Mouse (Mus musculus) left cerebral cortex, adult 2 months (tissue): ENCODE measurements around the gene Spta1. TPM values are rescaled to one million over a fixed set of nuclear protein-coding genes. Genes with fewer than 3 reads are reported as not detected.

Experiments used
- DNase-seq, 2 experiments: peaks; one replicate each; pipeline ENCODE4 v3.0.0; 2021 to 2022; ENCODE audit warnings: low spot score in 2 of 2, mixed read lengths in 1 of 2; ENCODE audit errors: extremely low spot score in 1 of 2
- H3K27ac ChIP-seq: fragments of 200-600 bp; 2 replicates; pipeline ENCODE4 v1.8.1; 2022
- H3K4me3 ChIP-seq: fragments of 200-600 bp; 2 replicates; pipeline ENCODE4 v1.8.1; 2022
- CTCF ChIP-seq: fragments of 200-600 bp; IDR thresholded peaks from 2 replicates; pipeline ENCODE4 v1.8.1; 2022; ENCODE audit warnings: antibody characterized with exemption, mild to moderate bottlenecking, moderate library complexity
- intact Hi-C: fragments of 180-260 bp; cut with DNase I; formaldehyde crosslinking; loops from one replicate; pipeline ENCODE4 v1.15.1; 2025
- long read RNA-seq, 2 experiments: library from polyadenylated mRNA; stranded (forward); transcript quantifications; one replicate each; pipeline ENCODE4 v2.0.0; 2021; ENCODE audit warnings: borderline mapping rate in 2 of 2
- total RNA-seq, 2 experiments: library from RNA; stranded (reverse); gene quantifications; 2 replicates each; pipeline ENCODE4 v1.2.3; 2021

The Spta1 gene
- total RNA-seq = under 1 TPM; 0.05 to 0.07 TPM
- long read RNA-seq, experiment 1 = 0 reads
- long read RNA-seq, experiment 2 = 0 reads

DNA sequence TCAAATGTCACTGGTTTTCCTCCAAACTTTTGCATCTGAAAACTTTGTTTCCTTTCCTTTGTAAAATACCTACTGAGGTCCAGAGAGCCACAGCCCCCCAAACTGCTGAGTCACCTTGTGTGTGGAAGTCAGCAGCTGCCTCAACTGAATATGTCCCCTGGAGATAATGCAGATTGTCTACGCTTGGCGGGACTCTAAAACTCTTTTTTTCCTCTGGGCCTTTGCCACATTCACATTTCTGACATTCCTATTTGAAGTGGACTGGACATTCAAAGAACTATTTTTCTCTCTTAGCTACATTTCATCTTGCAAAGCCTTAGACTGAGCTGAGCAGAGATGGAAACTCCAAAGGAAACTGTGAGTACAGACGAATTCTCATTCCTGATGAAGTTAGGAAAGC lies at the start of gene Spta1:
Gene Spta1 (plus strand): TSS at position 172 of the 400 bp plus-strand sequence.
- Histone ChIP-seq H3K27ac (no peak within 1 kb of the TSS), H3K4me3 (no peak within 1 kb of the TSS)
- TF ChIP-seq CTCF = no peak
- intact Hi-C loops = no loop called here
- DNase-seq = no peak

DNA sequence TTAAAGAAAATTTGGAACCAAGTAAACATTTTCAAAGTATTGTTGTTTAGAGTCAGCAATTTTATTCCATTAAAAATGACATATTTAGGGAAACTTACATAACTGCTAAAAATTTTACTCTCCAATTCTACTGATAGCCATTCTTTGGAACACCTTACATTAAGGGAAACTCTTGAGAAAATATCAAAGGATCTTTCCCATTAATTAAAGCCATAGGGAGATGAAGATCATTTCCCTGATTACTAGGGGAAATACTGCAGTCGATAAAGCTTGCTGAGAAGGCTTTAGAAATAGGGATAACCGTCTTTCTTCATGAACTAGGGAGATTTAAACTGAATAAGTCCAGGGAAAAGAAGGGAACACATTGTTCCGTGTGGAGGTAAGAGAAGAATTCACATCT lies 41.4 kb upstream of the Spta1 start, which contains the start of gene Olfr424:
Gene Olfr424 (plus strand): TSS at position 301 of the 400 bp plus-strand sequence.
- no peak for DNase-seq
- Histone ChIP-seq H3K27ac (no peak within 1 kb of the TSS), H3K4me3 (no peak within 1 kb of the TSS)
- TF ChIP-seq CTCF = no peak
- intact Hi-C loops = no loop called here

DNA sequence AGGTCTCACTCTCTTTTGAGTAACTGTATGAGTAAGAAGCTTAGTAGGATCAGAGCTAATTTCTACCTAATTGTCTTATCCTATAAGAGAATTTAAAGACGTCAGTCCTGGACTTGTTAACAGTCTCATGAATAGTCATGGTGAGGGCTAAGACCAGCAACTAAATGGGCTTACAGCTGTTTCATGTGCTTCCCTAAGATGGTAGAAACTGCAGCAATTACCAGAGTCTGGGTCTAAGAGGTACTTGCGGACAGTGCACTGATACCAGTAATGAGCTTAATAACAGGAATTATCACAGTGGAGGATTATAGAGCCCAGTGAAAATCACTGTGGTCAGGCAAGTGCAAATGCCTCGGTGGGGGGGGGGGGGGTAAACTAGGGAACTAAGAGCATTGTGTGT lies 40.6 kb upstream of the Spta1 start:
- TF ChIP-seq CTCF = no peak

DNA sequence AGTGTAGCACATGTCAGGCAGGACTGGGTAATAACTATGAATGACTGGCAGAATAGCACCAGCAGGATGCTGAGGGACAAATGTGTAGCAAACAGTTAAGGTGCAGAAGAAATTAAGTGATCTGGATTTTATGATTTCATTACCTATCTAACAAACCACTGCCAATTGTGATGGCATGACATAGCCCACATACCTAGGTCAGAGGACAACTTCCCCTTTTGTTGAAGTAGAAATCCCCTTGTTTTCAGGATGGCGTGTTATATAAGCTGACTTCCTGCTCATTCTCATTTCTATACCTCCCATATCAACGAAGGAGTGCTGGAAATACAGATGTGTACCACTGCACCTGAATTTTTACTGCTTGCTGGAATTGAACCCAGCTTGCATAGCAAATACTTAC lies 31.2 kb upstream of the Spta1 start:
- no peak for TF ChIP-seq CTCF
- intact Hi-C loops = no loop called here
- H3K27ac ChIP-seq = no peak overlapping the region
- DNase-seq = no peak
- no peak overlapping the region for H3K4me3 ChIP-seq

More for the DNA sequence above, 40.6 kb upstream of the Spta1 start:
- intact Hi-C loops = no loop called here
- no peak for DNase-seq
- H3K27ac ChIP-seq = no peak overlapping the region
- H3K4me3 ChIP-seq = no peak overlapping the region

DNA sequence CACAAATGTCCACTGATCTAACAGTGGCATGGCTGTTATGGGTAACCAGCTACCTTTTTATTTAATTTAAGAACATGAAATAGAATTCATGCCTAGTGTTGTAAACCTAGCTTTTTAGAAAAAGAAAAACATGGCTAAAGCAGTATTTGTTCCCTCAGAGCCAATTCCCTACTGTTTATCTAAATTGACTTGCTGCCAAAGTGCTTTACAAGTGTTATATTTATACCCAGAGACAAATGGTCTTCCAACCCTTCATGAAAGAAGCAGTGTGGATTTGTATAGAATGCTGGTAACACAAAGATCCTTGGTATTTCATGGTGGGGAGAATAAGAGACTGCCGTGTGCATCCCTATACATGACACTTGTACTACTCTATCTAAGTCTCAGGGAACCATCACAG lies 25.9 kb upstream of the Spta1 start:
- H3K27ac ChIP-seq = no peak overlapping the region
- TF ChIP-seq CTCF = no peak
- intact Hi-C loops = no loop called here
- DNase-seq = no peak
- H3K4me3 ChIP-seq = no peak overlapping the region

DNA sequence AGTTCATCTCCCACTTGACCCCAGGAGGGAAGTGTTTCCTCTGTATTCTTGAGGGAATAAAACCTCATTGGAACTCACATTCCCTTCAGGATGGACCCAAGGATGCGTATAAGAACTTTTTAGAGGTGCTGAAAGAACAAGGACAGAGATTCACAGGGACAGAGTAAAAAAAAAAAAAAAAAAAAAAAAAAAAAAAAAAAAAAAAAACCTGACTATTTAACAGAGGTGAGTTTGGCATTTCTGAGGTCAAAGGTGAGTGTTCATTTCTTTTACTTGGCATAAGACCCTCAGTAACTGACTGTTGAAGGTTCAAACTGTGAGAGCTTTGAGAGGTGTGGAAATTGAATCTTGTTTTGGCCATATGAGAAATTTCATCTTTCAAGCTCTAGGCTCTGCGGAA lies 23.3 kb upstream of the Spta1 start:
- no peak for DNase-seq
- Histone ChIP-seq H3K4me3 (no peak overlapping the region), H3K27ac (no peak overlapping the region)
- intact Hi-C loops = no loop called here
- no peak for TF ChIP-seq CTCF

DNA sequence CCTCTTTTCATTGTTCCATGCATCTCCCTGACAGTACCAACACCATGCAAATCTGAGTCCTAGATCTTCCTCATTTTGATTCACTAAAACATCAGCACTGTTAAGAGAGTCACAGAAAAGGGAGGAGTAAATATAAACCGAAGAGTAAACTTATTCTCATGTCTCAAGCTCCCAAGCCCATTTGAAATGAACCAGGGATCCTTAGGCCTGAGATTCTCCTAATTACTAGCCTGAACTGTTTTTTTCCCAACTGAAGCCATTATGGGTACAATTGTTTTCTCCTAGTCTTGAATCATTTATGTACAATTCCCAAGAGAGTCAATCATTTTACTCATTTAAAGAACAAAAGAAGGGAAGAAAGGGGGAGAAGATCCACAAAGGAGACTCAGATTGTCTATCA lies 17.2 kb upstream of the Spta1 start, which contains the start of gene Olfr420:
Gene Olfr420 (plus strand): TSS at position 301 of the 400 bp plus-strand sequence.
- no peak within 1 kb of the TSS for H3K27ac ChIP-seq
- DNase-seq = no peak
- intact Hi-C loops = no loop called here
- H3K4me3 ChIP-seq = no peak within 1 kb of the TSS
- TF ChIP-seq CTCF = no peak

DNA sequence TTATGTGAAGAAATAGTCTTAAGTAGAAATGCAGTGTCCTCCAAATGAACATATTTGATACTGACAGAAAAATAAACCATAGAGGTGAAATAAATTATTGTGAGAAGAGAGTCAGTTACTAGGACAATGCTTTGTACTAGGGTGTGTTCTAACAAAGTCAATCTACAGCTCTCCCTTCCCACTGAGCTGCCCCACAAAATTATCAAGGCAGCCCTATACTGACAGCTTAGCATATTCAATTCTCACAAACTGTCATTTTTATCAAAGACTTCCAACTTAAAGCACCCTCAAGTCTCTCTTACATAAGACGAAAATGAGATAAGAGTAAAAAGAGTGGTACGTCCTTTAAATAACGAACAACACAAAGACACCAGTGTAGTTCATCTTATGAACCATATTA lies 15.0 kb upstream of the Spta1 start:
- no peak for DNase-seq
- TF ChIP-seq CTCF = no peak
- intact Hi-C loops = no loop called here
- Histone ChIP-seq H3K4me3 (no peak overlapping the region), H3K27ac (no peak overlapping the region)

DNA sequence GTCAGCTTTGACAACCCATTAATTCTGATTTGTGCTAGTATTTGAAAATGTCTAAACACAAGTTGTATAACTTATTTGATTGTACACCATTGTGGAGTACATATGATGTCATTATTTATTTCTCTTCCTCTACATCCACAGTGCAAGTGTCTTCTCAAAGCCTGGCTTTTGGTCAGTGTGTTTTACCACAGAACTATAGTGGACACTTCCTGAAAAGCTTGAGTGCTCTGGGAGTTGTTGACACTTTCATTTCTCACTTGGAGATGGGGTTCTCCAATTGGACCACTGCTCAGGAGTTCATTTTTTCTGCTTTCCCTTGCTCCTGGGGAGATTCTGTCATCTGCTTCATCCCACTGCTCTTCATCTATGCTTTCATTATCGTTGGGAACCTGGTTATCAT lies 14.1 kb upstream of the Spta1 start:
- H3K4me3 ChIP-seq = no peak overlapping the region
- DNase-seq = no peak
- intact Hi-C loops = no loop called here
- no peak for TF ChIP-seq CTCF
- no peak overlapping the region for H3K27ac ChIP-seq

DNA sequence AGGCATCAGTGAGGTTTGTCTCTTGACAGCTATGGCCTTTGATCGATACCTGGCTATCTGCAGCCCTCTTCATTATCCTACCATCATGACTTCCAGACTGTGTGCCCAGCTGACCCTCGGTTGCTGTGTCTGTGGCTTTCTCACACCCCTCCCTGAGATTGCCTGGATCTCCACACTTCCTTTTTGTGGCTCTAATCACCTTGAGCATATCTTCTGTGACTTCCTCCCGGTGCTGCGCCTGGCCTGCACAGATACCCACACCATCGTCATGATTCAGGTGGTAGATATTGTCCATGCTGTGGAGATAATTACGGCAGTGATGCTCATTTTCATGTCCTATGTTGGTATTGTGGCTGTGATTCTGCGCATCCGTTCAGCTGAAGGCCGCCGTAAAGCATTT lies 13.5 kb upstream of the Spta1 start:
- DNase-seq = no peak
- no peak overlapping the region for H3K27ac ChIP-seq
- TF ChIP-seq CTCF = no peak
- H3K4me3 ChIP-seq = no peak overlapping the region
- intact Hi-C loops = no loop called here

DNA sequence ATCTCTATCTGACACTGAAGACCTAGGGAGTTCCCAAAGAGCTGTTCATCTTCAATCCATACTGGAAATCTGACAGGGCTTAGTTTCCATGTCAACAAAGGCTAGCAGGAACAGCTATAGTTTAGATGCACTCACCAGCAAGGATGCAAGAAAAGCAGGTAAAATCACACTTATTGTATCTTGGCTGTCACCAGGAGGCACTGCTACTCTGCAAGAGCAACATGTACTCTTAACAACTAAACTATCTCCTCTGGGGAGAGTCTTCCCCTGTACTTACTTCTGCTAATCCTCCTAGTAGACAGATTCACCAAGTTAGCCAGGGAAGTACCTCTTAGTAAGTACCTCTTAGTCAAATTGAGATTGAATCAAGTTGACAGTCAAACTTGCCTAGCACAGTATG lies 3.6 kb upstream of the Spta1 start:
- intact Hi-C loops = loop anchor here (2.0 kb wide), 1 partner anchor 298 kb away; no protein-coding TSS in a partner anchor
- DNase-seq = no peak
- no peak overlapping the region for H3K27ac ChIP-seq
- no peak for TF ChIP-seq CTCF
- no peak overlapping the region for H3K4me3 ChIP-seq

DNA sequence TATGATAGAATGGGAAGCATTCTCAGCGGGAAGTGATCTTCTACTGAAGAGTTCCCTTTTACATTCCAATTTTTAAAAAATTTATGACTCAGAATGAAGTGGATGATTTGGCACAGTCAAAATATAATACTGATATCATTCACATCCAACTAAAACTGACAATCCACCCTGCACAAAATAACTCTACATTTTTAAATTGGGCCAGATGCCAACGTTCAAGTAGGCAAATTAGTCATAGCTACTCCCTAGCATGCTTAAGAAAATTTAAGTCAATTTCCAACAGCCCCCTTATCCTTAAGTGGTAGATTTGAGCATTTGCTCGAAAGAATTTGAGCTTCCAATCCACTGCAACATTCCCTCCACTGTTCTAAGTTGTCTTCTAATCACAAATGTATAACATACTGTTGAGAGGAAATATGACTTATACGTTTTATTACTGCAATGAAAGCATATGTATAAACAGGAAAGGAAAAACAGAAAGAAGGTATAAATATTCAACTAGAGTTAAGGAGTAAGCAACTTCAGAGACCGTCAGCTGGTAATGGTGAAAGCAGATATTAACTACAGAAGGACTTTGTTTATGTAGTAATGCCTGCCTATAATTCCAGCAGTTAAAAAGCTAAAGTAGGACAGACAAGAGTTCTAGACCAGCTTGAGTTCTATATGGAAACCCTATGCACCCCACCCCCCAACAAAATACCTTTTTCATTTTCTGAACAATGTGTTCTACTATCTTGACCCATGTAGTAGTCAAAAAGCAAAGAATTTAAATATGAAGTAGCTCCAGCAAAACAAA lies 1.7 kb upstream of the Spta1 start:
- no peak for TF ChIP-seq CTCF
- intact Hi-C loops = no loop called here
- Histone ChIP-seq H3K4me3 (no peak overlapping the region), H3K27ac (no peak overlapping the region)
- no peak for DNase-seq

DNA sequence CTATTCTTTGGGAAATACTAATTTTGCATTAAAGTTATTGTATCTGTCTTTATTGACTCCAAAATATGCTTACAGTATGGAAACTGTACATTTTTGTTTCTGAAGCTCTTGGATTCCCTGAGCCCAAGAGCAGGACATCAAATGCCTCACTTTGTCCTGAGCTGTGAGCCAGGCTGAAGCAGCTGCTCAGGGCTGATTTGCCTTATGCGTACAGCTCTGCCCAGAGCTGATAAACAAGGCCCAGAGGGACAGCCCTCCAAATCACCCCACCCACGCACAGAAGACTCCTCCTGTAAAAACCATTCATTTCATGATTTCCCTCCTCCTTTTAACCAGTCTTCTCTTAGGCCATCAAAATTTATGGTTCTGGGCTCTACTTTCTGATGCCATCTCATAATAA lies 1.0 kb upstream of the Spta1 start:
- DNase-seq = no peak
- no peak for TF ChIP-seq CTCF
- H3K4me3 ChIP-seq = no peak overlapping the region

More for the DNA sequence above, 1.0 kb upstream of the Spta1 start:
- intact Hi-C loops = no loop called here
- no peak overlapping the region for H3K27ac ChIP-seq
